Mouse (Mus musculus): ENCODE measurements around the gene Rev1. TPM values are rescaled to one million over a fixed set of nuclear protein-coding genes. Genes with fewer than 3 reads are reported as not detected.

The Rev1 gene
- total RNA-seq (2012; rRNA removed): 58.0 and 82.7 TPM in 2 replicates

GRCm38 (mm10) chr1:38129501-38130267, at the start of gene Rev1:
Gene Rev1, minus strand, starts transcription at chr1:38129801.
- peaks cover 6% of the 10 kb centered on the region in 2 experiments; a peak in 2 of 4 replicates for H3K4me1 ChIP-seq (ENCODE audit: control insufficient read depth in 2 of 2, insufficient read depth in 2 of 2, low read length in 2 of 2, poor library complexity in 1 of 2)
- peak; percentile 53 for DNase-seq (ENCODE audit: low read depth, low spot score)
- H3K4me3 ChIP-seq (ENCODE audit: insufficient read depth in 1 of 2, low read depth in 1 of 2, low read length in 2 of 2, poor library complexity in 1 of 2, severe bottlenecking in 1 of 2): peak within 1 kb of the TSS; percentile 86 to 99
- TF ChIP-seq ZNF384 (IDR thresholded peaks at IDR 0.05; ENCODE audit: low read depth, low read length) (no peak), MAFK (IDR thresholded peaks at IDR 0.05; ENCODE audit: insufficient read depth, low read depth, low read length) (no peak), HCFC1 (IDR thresholded peaks at IDR 0.05; ENCODE audit: borderline replicate concordance, insufficient read depth, low read length) (peak; percentile 62; the same call in 1 of the 2 replicates), ZC3H11A (IDR thresholded peaks at IDR 0.05; ENCODE audit: borderline replicate concordance, low read depth, low read length) (no peak), CHD2 (IDR thresholded peaks at IDR 0.05; ENCODE audit: low read depth, low read length) (no peak)
- in situ Hi-C loops (cut with MboI; ENCODE audit: low sequenced_read_pairs in 2 of 2, unreplicated experiment in 2 of 2): no loop called here
- peak within 1 kb of the TSS; percentile 95 for H3K27ac ChIP-seq (ENCODE audit: insufficient read depth, low read depth, low read length, poor library complexity, severe bottlenecking)
- H3K36me3 ChIP-seq (ENCODE audit: control insufficient read depth, insufficient read depth, low read length, poor library complexity, severe bottlenecking): 0 out of 2 replicates have a peak, but pooled peaks cover 1% of the 10 kb centered on the region
- H3K9me3 ChIP-seq (ENCODE audit: control insufficient read depth, insufficient read depth, low read depth, low read length): no peaks in the 10 kb centered on the region
- H3K9ac ChIP-seq (ENCODE audit: insufficient read depth, low read depth, low read length, poor library complexity, severe bottlenecking): peak within 1 kb of the TSS; percentile 100

GRCm38 (mm10) chr1:38178929-38179328, 49.3 kb upstream of the Rev1 start:
- no peak for DNase-seq (ENCODE audit: low read depth, low spot score)
- no peak for TF ChIP-seq MAFK (IDR thresholded peaks at IDR 0.05; ENCODE audit: insufficient read depth, low read depth, low read length)
- no peak for TF ChIP-seq ZC3H11A (IDR thresholded peaks at IDR 0.05; ENCODE audit: borderline replicate concordance, low read depth, low read length)
- TF ChIP-seq CHD2 (IDR thresholded peaks at IDR 0.05; ENCODE audit: low read depth, low read length): no peak
- no peak for TF ChIP-seq HCFC1 (IDR thresholded peaks at IDR 0.05; ENCODE audit: borderline replicate concordance, insufficient read depth, low read length)
- TF ChIP-seq ZNF384 (IDR thresholded peaks at IDR 0.05; ENCODE audit: low read depth, low read length): no peak
- no peak overlapping the region for H3K4me3 ChIP-seq (ENCODE audit: insufficient read depth in 1 of 2, low read depth in 1 of 2, low read length in 2 of 2, poor library complexity in 1 of 2, severe bottlenecking in 1 of 2)
- H3K27ac ChIP-seq (ENCODE audit: insufficient read depth, low read depth, low read length, poor library complexity, severe bottlenecking): no peak overlapping the region
- H3K9me3 ChIP-seq (ENCODE audit: control insufficient read depth, insufficient read depth, low read depth, low read length): no peaks in the 10 kb centered on the region
- no peaks in the 10 kb centered on the region for H3K36me3 ChIP-seq (ENCODE audit: control insufficient read depth, insufficient read depth, low read length, poor library complexity, severe bottlenecking)
- H3K4me1 ChIP-seq (ENCODE audit: control insufficient read depth in 2 of 2, insufficient read depth in 2 of 2, low read length in 2 of 2, poor library complexity in 1 of 2): peaks cover 0 to 3% of the 10 kb centered on the region in 2 experiments; a peak in 1 of 4 replicates
- in situ Hi-C loops (cut with MboI; ENCODE audit: low sequenced_read_pairs in 2 of 2, unreplicated experiment in 2 of 2): loop anchor here in 1 of 2 experiments (25.0 kb wide), 1 partner anchor 608 kb away; no protein-coding TSS in a partner anchor
- no peak overlapping the region for H3K9ac ChIP-seq (ENCODE audit: insufficient read depth, low read depth, low read length, poor library complexity, severe bottlenecking)

GRCm38 (mm10) chr1:38176077-38176476, 46.5 kb upstream of the Rev1 start:
- in situ Hi-C loops (cut with MboI; ENCODE audit: low sequenced_read_pairs in 2 of 2, unreplicated experiment in 2 of 2): loop anchor here in 1 of 2 experiments (25.0 kb wide), 1 partner anchor 611 kb away; no protein-coding TSS in a partner anchor
- Histone ChIP-seq H3K27ac (ENCODE audit: insufficient read depth, low read depth, low read length, poor library complexity, severe bottlenecking) (no peak overlapping the region), H3K4me1 (ENCODE audit: control insufficient read depth in 2 of 2, insufficient read depth in 2 of 2, low read length in 2 of 2, poor library complexity in 1 of 2) (no peaks in the 10 kb centered on the region), H3K4me3 (ENCODE audit: insufficient read depth in 1 of 2, low read depth in 1 of 2, low read length in 2 of 2, poor library complexity in 1 of 2, severe bottlenecking in 1 of 2) (no peak overlapping the region), H3K9ac (ENCODE audit: insufficient read depth, low read depth, low read length, poor library complexity, severe bottlenecking) (no peak overlapping the region), H3K9me3 (ENCODE audit: control insufficient read depth, insufficient read depth, low read depth, low read length) (no peaks in the 10 kb centered on the region), H3K36me3 (ENCODE audit: control insufficient read depth, insufficient read depth, low read length, poor library complexity, severe bottlenecking) (no peaks in the 10 kb centered on the region)
- no peak for TF ChIP-seq HCFC1 (IDR thresholded peaks at IDR 0.05; ENCODE audit: borderline replicate concordance, insufficient read depth, low read length)
- TF ChIP-seq CHD2 (IDR thresholded peaks at IDR 0.05; ENCODE audit: low read depth, low read length): no peak
- no peak for TF ChIP-seq MAFK (IDR thresholded peaks at IDR 0.05; ENCODE audit: insufficient read depth, low read depth, low read length)
- DNase-seq (ENCODE audit: low read depth, low spot score): no peak

GRCm38 (mm10) chr1:38171874-38172273, 42.3 kb upstream of the Rev1 start:
- in situ Hi-C loops (cut with MboI; ENCODE audit: low sequenced_read_pairs in 2 of 2, unreplicated experiment in 2 of 2): no loop called here
- DNase-seq (ENCODE audit: low read depth, low spot score): no peak
- Histone ChIP-seq H3K9ac (ENCODE audit: insufficient read depth, low read depth, low read length, poor library complexity, severe bottlenecking) (no peak overlapping the region), H3K4me1 (ENCODE audit: control insufficient read depth in 2 of 2, insufficient read depth in 2 of 2, low read length in 2 of 2, poor library complexity in 1 of 2) (no peaks in the 10 kb centered on the region), H3K4me3 (ENCODE audit: insufficient read depth in 1 of 2, low read depth in 1 of 2, low read length in 2 of 2, poor library complexity in 1 of 2, severe bottlenecking in 1 of 2) (no peak overlapping the region), H3K27ac (ENCODE audit: insufficient read depth, low read depth, low read length, poor library complexity, severe bottlenecking) (no peak overlapping the region), H3K9me3 (ENCODE audit: control insufficient read depth, insufficient read depth, low read depth, low read length) (no peaks in the 10 kb centered on the region), H3K36me3 (ENCODE audit: control insufficient read depth, insufficient read depth, low read length, poor library complexity, severe bottlenecking) (no peaks in the 10 kb centered on the region)
- TF ChIP-seq ZNF384 (IDR thresholded peaks at IDR 0.05; ENCODE audit: low read depth, low read length): no peak
- TF ChIP-seq ZC3H11A (IDR thresholded peaks at IDR 0.05; ENCODE audit: borderline replicate concordance, low read depth, low read length): no peak
- no peak for TF ChIP-seq MAFK (IDR thresholded peaks at IDR 0.05; ENCODE audit: insufficient read depth, low read depth, low read length)
- TF ChIP-seq HCFC1 (IDR thresholded peaks at IDR 0.05; ENCODE audit: borderline replicate concordance, insufficient read depth, low read length): no peak
- TF ChIP-seq CHD2 (IDR thresholded peaks at IDR 0.05; ENCODE audit: low read depth, low read length): no peak

All from ES-E14 (cell line).